Mouse (Mus musculus): ENCODE data around the gene Tigd3.

DNA sequence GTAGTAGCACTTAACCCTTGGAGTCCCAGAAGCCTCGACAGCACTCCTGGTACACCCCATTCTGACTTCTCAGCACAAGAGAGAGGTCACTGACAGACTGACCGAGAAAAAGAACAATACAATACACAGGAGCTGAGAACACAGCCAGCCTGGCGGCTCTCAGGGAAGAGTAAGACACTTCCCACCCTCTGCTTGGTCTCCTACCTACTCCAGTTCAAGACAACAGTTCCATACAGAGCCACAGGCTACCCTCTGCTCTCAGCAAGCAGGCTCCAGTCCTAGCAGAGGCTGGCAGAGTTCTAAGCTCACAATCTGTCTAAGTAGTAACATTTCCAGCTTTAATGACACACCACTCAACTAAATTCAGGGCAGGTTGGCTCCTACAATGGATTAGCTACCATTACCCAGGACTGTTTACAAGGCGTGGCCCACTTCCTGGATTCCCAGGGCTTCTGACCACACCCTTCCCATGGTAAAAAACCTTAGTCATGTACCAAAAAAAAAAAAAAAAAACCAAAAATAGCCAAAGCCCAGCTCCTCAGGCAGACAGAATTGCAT is 52.5 kb downstream of the Tigd3 start:
- TF ChIP-seq CTCF (IDR thresholded peaks at IDR 0.05; ENCODE audit: extremely low read depth, insufficient read depth, insufficient read length, insufficient replicate concordance) = no peak
- no peak for TF ChIP-seq POLR2A (IDR thresholded peaks at IDR 0.05; ENCODE audit: low read depth, low read length)
